Mouse (Mus musculus) forebrain, embryonic 13.5 days (tissue): ENCODE data around the gene Dnajb5. TPM values are rescaled to one million over a fixed set of nuclear protein-coding genes. Genes with fewer than 3 reads are reported as not detected.
"Not testable (repeated sequence)": the region's sequence is repeated elsewhere in the genome, so short reads cannot be mapped to it uniquely, and the experiment has no call there.

Experiments used
- ATAC-seq: fragments of 200-750 bp; cut with Nextera tagmentation; 2 replicates; pipeline ENCODE4 v1.8.0; 2017
- H3K27ac ChIP-seq: fragments of 300-500 bp; sonication (generic); 2 replicates; pipeline ENCODE4 v1.5.1; 2015; ENCODE audit warnings: inconsistent platforms, mild to moderate bottlenecking, moderate library complexity
- H3K27me3 ChIP-seq: fragments of 300-500 bp; sonication (generic); 2 replicates; pipeline ENCODE4 v1.6.1; 2015; ENCODE audit warnings: mild to moderate bottlenecking, inconsistent platforms
- H3K36me3 ChIP-seq: fragments of 300-500 bp; sonication (generic); 2 replicates; pipeline ENCODE4 v1.6.1; 2015; ENCODE audit warnings: mild to moderate bottlenecking, inconsistent platforms; ENCODE audit not compliant: poor library complexity, severe bottlenecking
- H3K4me1 ChIP-seq: fragments of 300-500 bp; sonication (generic); 2 replicates; pipeline ENCODE4 v1.6.1; 2015; ENCODE audit warnings: inconsistent platforms
- H3K4me2 ChIP-seq: fragments of 300-500 bp; sonication (generic); 2 replicates; pipeline ENCODE4 v1.6.1; 2015; ENCODE audit warnings: inconsistent platforms, mild to moderate bottlenecking, moderate library complexity
- H3K4me3 ChIP-seq: fragments of 300-500 bp; sonication (generic); 2 replicates; pipeline ENCODE4 v1.5.1; 2015; ENCODE audit warnings: mild to moderate bottlenecking, inconsistent platforms
- H3K9ac ChIP-seq: fragments of 300-500 bp; sonication (generic); 2 replicates; pipeline ENCODE4 v1.6.1; 2015; ENCODE audit warnings: mild to moderate bottlenecking, inconsistent platforms
- H3K9me3 ChIP-seq: fragments of 300-500 bp; sonication (generic); replicated peaks from 2 replicates; pipeline ENCODE4 v1.6.1; 2016; ENCODE audit warnings: inconsistent platforms
- WGBS: fragments of 180-500 bp; shearing (Covaris S2); methylation state at CpG from one replicate; pipeline ENCODE4 v1.1.7; 2015; 5-methylcytosine and 5-hydroxymethylcytosine counted together
- polyA plus RNA-seq: library from polyadenylated mRNA; unstranded; fragments of >200 nt; fragmentation: Nextera tagmentation; extraction: Ambion mirVana; gene quantifications from 2 replicates; pipeline ENCODE4 v1.2.1, GENCODE M21; 2015

Dnajb5 gene
- polyA plus RNA-seq, 1 experiment from 2014 or later: 34.6 TPM

DNA sequence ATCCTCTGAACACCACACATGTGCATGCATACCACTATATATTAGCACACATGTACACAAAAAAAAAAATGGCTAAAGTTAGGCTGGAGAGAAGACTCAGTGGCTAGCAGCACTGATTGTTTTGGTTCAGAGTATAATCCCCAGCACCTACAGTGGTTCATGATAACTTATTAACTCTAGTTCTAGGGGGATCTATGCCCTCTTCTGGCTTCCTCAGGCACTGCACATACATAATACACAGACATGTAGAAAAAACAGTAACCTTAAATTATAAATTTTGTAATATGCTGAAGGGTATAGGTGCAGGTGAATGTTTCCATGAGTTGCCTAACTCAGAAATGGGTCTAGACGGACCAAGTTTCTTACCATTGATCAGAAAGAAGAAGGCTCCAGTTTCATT lies 38.7 kb downstream of the Dnajb5 start:
- Histone ChIP-seq H3K4me3 (no peak overlapping the region), H3K9ac (no peak overlapping the region), H3K36me3 (peaks cover 98% of the 10 kb centered on the region), H3K27ac (no peak overlapping the region), H3K9me3 (no peaks in the 10 kb centered on the region), H3K27me3 (no peaks in the 10 kb centered on the region), H3K4me2 (no peak overlapping the region), H3K4me1 (no peaks in the 10 kb centered on the region)
- ATAC-seq: no peak
- 83% methylated on average over 1 of the region's 1 CpGs for WGBS

DNA sequence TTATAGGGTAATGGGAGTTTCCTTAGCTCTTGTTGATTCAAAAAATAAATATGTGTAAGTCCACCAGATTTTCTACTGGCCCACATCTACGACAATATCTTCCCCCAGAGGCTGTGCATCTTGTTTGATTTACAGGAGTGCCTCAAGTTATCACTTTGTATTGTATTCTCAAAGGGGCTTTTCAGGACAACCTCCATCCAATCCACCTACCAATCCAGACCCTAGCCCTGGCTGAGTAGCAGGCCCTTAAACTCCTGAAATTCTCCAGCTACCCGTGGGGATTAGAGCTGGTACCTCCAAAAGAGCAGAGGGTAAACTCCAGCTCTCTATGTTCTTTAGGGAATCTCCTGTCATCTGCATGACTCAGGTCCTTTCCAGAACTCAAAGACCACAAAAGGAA lies 48.4 kb downstream of the Dnajb5 start:
- H3K4me3 ChIP-seq: peak overlapping the region; percentile 98

DNA sequence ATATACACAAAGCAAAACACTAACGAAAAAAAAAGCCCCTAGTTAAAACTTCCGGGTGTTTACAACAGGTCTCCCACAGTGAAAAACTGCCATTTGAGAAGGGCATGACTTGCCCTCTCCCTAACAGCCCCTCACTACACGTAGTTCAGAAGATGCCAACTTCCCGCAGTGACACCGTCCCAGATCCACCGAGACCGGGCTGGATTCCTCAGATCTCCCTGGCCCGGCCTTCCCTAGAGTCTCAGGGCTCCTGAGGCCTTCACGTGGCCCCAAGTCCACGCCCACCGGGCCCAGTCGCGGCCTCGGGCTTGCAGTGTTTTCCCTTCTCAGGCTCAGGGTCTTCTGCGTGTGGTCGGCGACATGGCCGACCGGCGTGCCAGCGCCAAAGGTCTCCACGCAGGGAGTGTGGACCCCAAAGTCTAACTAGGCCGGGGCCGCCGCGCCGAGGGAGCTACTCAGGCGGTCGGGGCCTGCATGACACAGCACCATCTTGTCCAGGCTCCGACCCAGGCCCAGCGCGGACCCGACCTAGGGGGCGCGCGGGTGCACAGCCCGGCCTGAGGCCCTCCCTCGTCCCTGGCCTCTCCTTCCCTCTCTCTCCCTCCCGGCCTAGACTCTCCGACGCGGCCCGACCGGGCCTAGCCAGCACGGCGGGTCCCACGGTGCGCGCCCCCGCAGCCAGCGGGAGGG lies 50.0 kb downstream of the Dnajb5 start:
- peak; percentile 73 for ATAC-seq
- WGBS: under 1% methylated on average over 49 of the region's 51 CpGs
- H3K9ac ChIP-seq: peak overlapping the region; percentile 98

More for the DNA sequence above, 48.4 kb downstream of the Dnajb5 start:
- H3K36me3 ChIP-seq: peaks cover 37% of the 10 kb centered on the region
- WGBS: 59% methylated on average over 2 of the region's 2 CpGs
- H3K27me3 ChIP-seq: no peaks in the 10 kb centered on the region
- H3K4me1 ChIP-seq: peaks cover 29% of the 10 kb centered on the region
- ATAC-seq: no peak
- H3K9ac ChIP-seq: peak overlapping the region; percentile 98; the same call in 1 of the 2 replicates
- H3K9me3 ChIP-seq: no peaks in the 10 kb centered on the region
- peak overlapping the region; percentile 89 for H3K4me2 ChIP-seq
- no peak overlapping the region for H3K27ac ChIP-seq

DNA sequence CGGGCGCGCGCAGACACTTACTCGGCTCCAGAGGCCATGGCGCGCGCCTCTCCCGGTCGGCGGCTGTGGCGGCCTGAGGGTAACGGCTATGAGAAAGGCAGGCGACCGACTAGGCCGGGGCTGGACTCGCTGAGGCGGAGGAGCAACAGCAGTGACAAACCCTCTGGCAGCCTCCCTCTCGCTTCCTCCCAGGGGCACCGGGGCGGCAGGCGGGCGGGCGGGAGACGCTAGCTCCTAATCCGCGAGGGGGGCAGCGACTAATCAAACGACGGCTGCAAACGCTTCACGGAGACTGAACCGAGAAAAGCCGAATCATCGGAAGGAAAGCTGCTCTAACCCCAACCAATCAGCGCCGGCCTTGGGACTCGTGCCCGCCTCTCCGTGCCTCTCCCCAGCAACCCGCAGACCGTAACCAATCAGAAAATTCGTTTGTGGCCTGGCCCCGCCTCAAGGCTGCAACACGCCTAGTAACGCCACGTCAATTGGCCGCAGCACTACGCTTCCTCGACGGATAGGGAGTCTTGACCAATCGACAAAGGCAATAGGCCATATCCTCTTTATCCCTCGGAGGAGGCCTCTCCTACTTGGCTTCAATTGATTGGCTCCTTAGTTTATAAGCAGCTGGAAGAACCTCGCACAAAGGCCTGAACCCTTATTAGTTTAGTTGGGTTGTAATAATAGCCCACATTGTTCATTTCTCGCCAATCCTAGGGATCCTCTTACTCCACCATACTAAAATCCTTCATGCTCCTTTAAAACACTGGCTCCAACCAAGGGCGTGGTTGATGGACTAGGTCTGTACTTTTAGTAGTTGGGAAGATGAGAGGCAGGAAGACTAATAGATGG lies 50.8 kb downstream of the Dnajb5 start, which contains the start of gene Vcp:
Vcp (minus strand) TSS at position 367 of the 846 bp plus-strand sequence.
- H3K4me1 ChIP-seq: peaks cover 29% of the 10 kb centered on the region
- H3K9ac ChIP-seq: peak within 1 kb of the TSS; percentile 98
- under 1% methylated on average over 41 of the region's 56 CpGs for WGBS
- H3K36me3 ChIP-seq: peaks cover 21% of the 10 kb centered on the region
- peak; percentile 99 for ATAC-seq
- not testable (repeated sequence) for H3K9me3 ChIP-seq, H3K27me3 ChIP-seq
- peak within 1 kb of the TSS; percentile 98 for H3K4me3 ChIP-seq
- peak within 1 kb of the TSS; percentile 99 for H3K27ac ChIP-seq
- peak within 1 kb of the TSS; percentile 89 for H3K4me2 ChIP-seq

More for the DNA sequence above, 50.0 kb downstream of the Dnajb5 start:
- Histone ChIP-seq H3K27ac (peak overlapping the region; percentile 99), H3K4me3 (peak overlapping the region; percentile 98), H3K27me3 (no peaks in the 10 kb centered on the region), H3K9me3 (no peaks in the 10 kb centered on the region), H3K36me3 (peaks cover 22% of the 10 kb centered on the region), H3K4me2 (peak overlapping the region; percentile 89), H3K4me1 (peaks cover 29% of the 10 kb centered on the region)

DNA sequence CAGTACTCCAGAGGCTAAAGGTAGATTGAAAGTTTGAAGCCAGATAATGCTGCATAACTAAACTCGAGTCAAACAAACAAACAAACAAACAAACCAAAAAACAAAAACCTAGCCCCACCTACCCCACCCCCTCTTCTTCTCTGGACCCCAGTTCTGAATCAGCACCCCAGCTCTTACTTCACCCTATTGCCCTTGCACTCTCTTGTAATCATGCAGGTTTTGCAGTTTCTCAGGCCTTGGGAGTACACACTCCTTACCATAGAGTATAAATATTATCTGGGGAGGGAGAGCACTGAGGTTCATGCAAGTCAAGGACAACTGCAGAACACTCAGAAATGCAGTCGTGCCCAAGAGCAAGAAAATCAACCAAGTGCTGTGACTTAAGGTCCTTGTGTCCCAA lies 51.7 kb downstream of the Dnajb5 start:
- Histone ChIP-seq H3K36me3 (peaks cover 13% of the 10 kb centered on the region), H3K27ac (peak overlapping the region; percentile 99), H3K4me2 (no peak overlapping the region), H3K27me3 (no peaks in the 10 kb centered on the region), H3K4me3 (no peak overlapping the region), H3K9me3 (no peaks in the 10 kb centered on the region), H3K9ac (no peak overlapping the region), H3K4me1 (peaks cover 29% of the 10 kb centered on the region)
- WGBS: 97% methylated on average over 2 of the region's 2 CpGs
- ATAC-seq: no peak

DNA sequence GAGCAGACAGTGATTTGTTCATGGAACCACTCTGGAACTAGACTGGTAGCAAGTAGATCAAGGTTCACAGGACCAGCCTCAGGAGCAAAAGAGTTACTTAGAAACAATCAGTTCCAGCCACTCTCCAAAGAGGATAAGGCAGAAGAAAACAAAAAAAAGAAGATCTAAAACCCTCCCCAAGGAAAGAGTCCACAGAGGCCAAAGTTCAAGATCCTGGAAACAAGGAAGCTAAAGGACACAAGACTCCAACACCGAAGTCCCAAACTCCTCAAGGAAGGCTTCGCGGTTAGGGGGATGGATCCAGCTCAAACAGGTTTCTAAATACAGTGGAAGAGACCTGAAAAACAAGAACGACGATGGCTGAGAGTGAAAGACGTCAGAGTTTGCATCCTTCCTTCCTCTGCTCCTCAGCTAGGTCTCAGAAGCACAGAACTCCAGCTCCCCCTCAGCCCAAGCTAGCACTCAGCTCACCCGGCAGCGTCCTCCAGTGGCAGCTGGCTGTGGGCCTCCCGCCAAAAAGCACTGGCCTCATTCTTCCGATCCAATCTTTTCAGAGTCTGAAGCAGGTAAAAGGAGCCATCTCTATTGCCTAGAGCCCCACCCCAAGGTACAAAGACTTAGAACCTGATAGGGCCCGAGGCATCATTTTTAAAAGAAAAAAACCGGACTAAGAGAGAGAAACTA lies 53.3 kb downstream of the Dnajb5 start:
- Histone ChIP-seq H3K27ac (no peak overlapping the region), H3K4me1 (peaks cover 19% of the 10 kb centered on the region), H3K36me3 (peaks cover 18% of the 10 kb centered on the region), H3K9me3 (no peaks in the 10 kb centered on the region), H3K4me2 (no peak overlapping the region), H3K9ac (no peak overlapping the region), H3K27me3 (no peaks in the 10 kb centered on the region), H3K4me3 (no peak overlapping the region)
- ATAC-seq: no peak
- 78% methylated on average over 12 of the region's 12 CpGs for WGBS

DNA sequence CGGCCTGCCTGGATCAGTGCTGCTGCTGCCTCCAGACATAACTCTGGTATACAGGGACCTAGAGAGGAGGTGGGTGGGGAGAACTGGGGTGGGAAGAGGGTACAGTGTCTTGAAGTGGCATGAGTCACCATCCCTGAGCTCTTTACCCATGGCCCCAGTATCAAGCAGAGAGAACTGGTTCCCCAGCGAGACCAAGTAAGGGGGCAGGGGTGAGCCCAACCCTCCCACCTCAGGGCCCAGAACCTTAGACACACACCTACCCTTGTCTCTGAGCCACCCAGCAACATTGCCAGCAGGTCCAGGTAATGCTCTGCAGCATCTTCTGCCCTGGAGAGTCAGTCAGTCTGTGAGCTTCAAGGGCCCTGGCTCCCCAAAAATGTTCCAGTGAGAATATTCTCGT lies 55.3 kb downstream of the Dnajb5 start:
- ATAC-seq: no peak
- 94% methylated on average over 3 of the region's 3 CpGs for WGBS

DNA sequence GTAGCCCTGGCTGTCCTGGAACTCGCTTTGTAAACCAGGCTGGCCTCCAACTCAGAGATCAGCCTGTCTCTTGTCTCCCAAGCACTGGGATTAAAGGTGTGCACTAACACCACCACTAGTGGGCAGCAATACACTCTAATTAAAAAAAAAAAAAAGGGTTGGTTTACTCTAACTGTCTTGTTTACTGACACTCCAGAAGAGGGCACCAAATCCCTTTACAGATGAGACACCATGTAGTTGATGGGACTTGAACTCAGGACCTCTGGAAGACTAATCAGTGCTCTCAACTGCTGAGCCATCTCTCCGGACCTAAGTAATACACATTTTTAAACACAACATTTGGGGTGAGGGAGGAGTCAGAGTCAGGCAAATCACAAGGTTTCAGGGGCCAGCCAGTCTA lies 56.2 kb downstream of the Dnajb5 start:
- no peak overlapping the region for H3K9ac ChIP-seq
- H3K4me3 ChIP-seq: no peak overlapping the region
- no peak for ATAC-seq
- H3K4me2 ChIP-seq: no peak overlapping the region
- no peak overlapping the region for H3K27ac ChIP-seq
- H3K9me3 ChIP-seq: no peaks in the 10 kb centered on the region
- peaks cover 20% of the 10 kb centered on the region for H3K4me1 ChIP-seq
- 64% methylated on average over 2 of the region's 2 CpGs for WGBS
- peaks cover 18% of the 10 kb centered on the region for H3K36me3 ChIP-seq
- H3K27me3 ChIP-seq: no peaks in the 10 kb centered on the region

More for the DNA sequence above, 55.3 kb downstream of the Dnajb5 start:
- no peaks in the 10 kb centered on the region for H3K27me3 ChIP-seq
- H3K9me3 ChIP-seq: no peaks in the 10 kb centered on the region
- H3K4me3 ChIP-seq: no peak overlapping the region
- no peak overlapping the region for H3K4me2 ChIP-seq
- peaks cover 19% of the 10 kb centered on the region for H3K4me1 ChIP-seq
- peaks cover 18% of the 10 kb centered on the region for H3K36me3 ChIP-seq
- no peak overlapping the region for H3K9ac ChIP-seq
- H3K27ac ChIP-seq: no peak overlapping the region

Other genes starting within 250 kb of the Dnajb5 start
- 0.84 and 1.4 TPM in 2 replicates for gene 4930578G10Rik, start 214.3 kb upstream of the Dnajb5 start, polyA plus RNA-seq
- gene Ccl19, start 193.2 kb upstream of the Dnajb5 start, polyA plus RNA-seq: 0.27 and 0.34 TPM in 2 replicates
- 1.2 TPM in 1 of 2 replicates, not detected in the other for gene Ccl21a, start 175.8 kb upstream of the Dnajb5 start, polyA plus RNA-seq
- 0.05 TPM in 1 of 2 replicates, not detected in the other for gene Fam205a1, start 95.9 kb upstream of the Dnajb5 start, polyA plus RNA-seq
- 0.48 and 0.54 TPM in 2 replicates for gene Gm12394, start 93.0 kb upstream of the Dnajb5 start, polyA plus RNA-seq
- 1.0 and 1.1 TPM in 2 replicates for gene Fam205c, start 75.6 kb upstream of the Dnajb5 start, polyA plus RNA-seq
- gene Phf24, start 33.2 kb upstream of the Dnajb5 start, polyA plus RNA-seq: 8.2 and 10.3 TPM in 2 replicates
- gene 1700022I11Rik, start 19.8 kb downstream of the Dnajb5 start, polyA plus RNA-seq: 0.48 and 0.81 TPM in 2 replicates
- gene Vcp, start 50.7 kb downstream of the Dnajb5 start, polyA plus RNA-seq: 545 and 570 TPM in 2 replicates
- 22.9 and 23.5 TPM in 2 replicates for gene Fancg, start 60.7 kb downstream of the Dnajb5 start, polyA plus RNA-seq
- gene Pigo, start 76.0 kb downstream of the Dnajb5 start, polyA plus RNA-seq: 21.4 and 25.3 TPM in 2 replicates
- 305 and 335 TPM in 2 replicates for gene Stoml2, start 81.9 kb downstream of the Dnajb5 start, polyA plus RNA-seq
- 33.8 and 42.3 TPM in 2 replicates for gene Fam214b, start 96.4 kb downstream of the Dnajb5 start, polyA plus RNA-seq
- gene Unc13b, start 109.1 kb downstream of the Dnajb5 start, polyA plus RNA-seq: 15.1 and 15.2 TPM in 2 replicates